Mouse (Mus musculus) G1E-ER4 (cell line): ENCODE measurements around the gene A730049H05Rik. TPM values are rescaled to one million over a fixed set of nuclear protein-coding genes. Genes with fewer than 3 reads are reported as not detected.

Experiments
- GATA1 ChIP-seq: IDR thresholded peaks from one replicate; pipeline ENCODE4 v1.8.0; 2012; ENCODE audit warnings: low read length, inconsistent platforms
- polyA plus RNA-seq: library from polyadenylated mRNA; stranded (reverse); fragments of >175 nt; gene quantifications from 2 replicates; pipeline ENCODE4 v1.2.3, GENCODE M21; 2012

The A730049H05Rik gene
- not detected in 2 replicates for polyA plus RNA-seq

- TF ChIP-seq GATA1: no peak
Observed at GRCm38 (mm10) chr6:92816311-92816751, at the start of gene A730049H05Rik. Gene A730049H05Rik (plus strand): TSS chr6:92816478.

GRCm38 (mm10) chr6:92776356-92776755, 39.9 kb upstream of the A730049H05Rik start:
- no peak for TF ChIP-seq GATA1

- TF ChIP-seq GATA1: no peak
Observed at GRCm38 (mm10) chr6:92779140-92779934, 36.9 kb upstream of the A730049H05Rik start.

- TF ChIP-seq GATA1: no peak
Observed at GRCm38 (mm10) chr6:92779935-92780205, 36.4 kb upstream of the A730049H05Rik start.

- no peak for TF ChIP-seq GATA1
Observed at GRCm38 (mm10) chr6:92781446-92781845, 34.8 kb upstream of the A730049H05Rik start.

- no peak for TF ChIP-seq GATA1
Observed at GRCm38 (mm10) chr6:92784782-92785181, 31.5 kb upstream of the A730049H05Rik start.

GRCm38 (mm10) chr6:92786701-92787375, 29.4 kb upstream of the A730049H05Rik start:
- no peak for TF ChIP-seq GATA1

- TF ChIP-seq GATA1: no peak
Observed at GRCm38 (mm10) chr6:92787376-92787712, 28.9 kb upstream of the A730049H05Rik start.

- TF ChIP-seq GATA1: no peak
Observed at GRCm38 (mm10) chr6:92793804-92794203, 22.5 kb upstream of the A730049H05Rik start.

- no peak for TF ChIP-seq GATA1
Observed at GRCm38 (mm10) chr6:92801462-92801861, 14.8 kb upstream of the A730049H05Rik start.

- no peak for TF ChIP-seq GATA1
Observed at GRCm38 (mm10) chr6:92802421-92802820, 13.9 kb upstream of the A730049H05Rik start.

GRCm38 (mm10) chr6:92803213-92803612, 13.1 kb upstream of the A730049H05Rik start:
- no peak for TF ChIP-seq GATA1

GRCm38 (mm10) chr6:92804254-92804971, 11.9 kb upstream of the A730049H05Rik start:
- TF ChIP-seq GATA1: no peak

- no peak for TF ChIP-seq GATA1
Observed at GRCm38 (mm10) chr6:92809818-92810217, 6.5 kb upstream of the A730049H05Rik start.

GRCm38 (mm10) chr6:92810628-92811027, 5.7 kb upstream of the A730049H05Rik start:
- no peak for TF ChIP-seq GATA1

GRCm38 (mm10) chr6:92811566-92811965, 4.7 kb upstream of the A730049H05Rik start:
- no peak for TF ChIP-seq GATA1

GRCm38 (mm10) chr6:92812702-92813370, 3.4 kb upstream of the A730049H05Rik start:
- TF ChIP-seq GATA1: no peak
